Mouse (Mus musculus) intestine, embryonic 16.5 days (tissue): ENCODE measurements around the gene 1110051M20Rik. TPM values are rescaled to one million over a fixed set of nuclear protein-coding genes. Genes with fewer than 3 reads are reported as not detected.
A peak's percentile ranks its signal among the peaks of the same experiment; 100 is the strongest.

Experiments
- ATAC-seq: fragments of 200-750 bp; cut with Nextera tagmentation; 2 replicates; pipeline ENCODE4 v1.8.0; 2017; ENCODE audit warnings: moderate TSS enrichment, moderate library complexity
- H3K27ac ChIP-seq: fragments of 300-500 bp; sonication (generic); 2 replicates; pipeline ENCODE4 v1.5.1; 2014; ENCODE audit warnings: mild to moderate bottlenecking, low read length
- H3K27me3 ChIP-seq: fragments of 300-500 bp; sonication (generic); replicated peaks from 2 replicates; pipeline ENCODE4 v1.6.1; 2014; ENCODE audit warnings: low read length, control low read depth, mixed read lengths; ENCODE audit not compliant: control insufficient read depth, insufficient read depth
- H3K36me3 ChIP-seq: fragments of 300-500 bp; sonication (generic); 2 replicates; pipeline ENCODE4 v1.6.1; 2014; ENCODE audit warnings: low read length, control low read depth; ENCODE audit not compliant: control insufficient read depth, insufficient read depth
- H3K4me1 ChIP-seq: fragments of 300-500 bp; sonication (generic); 2 replicates; pipeline ENCODE4 v1.6.1; 2014; ENCODE audit warnings: low read length, control low read depth, mixed read lengths; ENCODE audit not compliant: control insufficient read depth, insufficient read depth
- H3K4me2 ChIP-seq: fragments of 300-500 bp; sonication (generic); 2 replicates; pipeline ENCODE4 v1.6.1; 2014; ENCODE audit warnings: low read depth, low read length, control low read depth
- H3K4me3 ChIP-seq: fragments of 300-500 bp; sonication (generic); 2 replicates; pipeline ENCODE4 v1.5.1; 2014; ENCODE audit warnings: mild to moderate bottlenecking, low read length
- H3K9ac ChIP-seq: fragments of 300-500 bp; sonication (generic); 2 replicates; pipeline ENCODE4 v1.6.1; 2014; ENCODE audit warnings: low read depth, low read length
- H3K9me3 ChIP-seq: fragments of 300-500 bp; sonication (generic); 2 replicates; pipeline ENCODE4 v1.6.1; 2016; ENCODE audit warnings: low read length, control low read depth; ENCODE audit not compliant: control insufficient read depth
- WGBS: fragments of 180-500 bp; shearing (Covaris S2); extraction: QIAGEN DNeasy Blood & Tissue Kit; methylation state at CpG from one replicate; pipeline ENCODE4 v1.1.7; 2014; 5-methylcytosine and 5-hydroxymethylcytosine counted together
- polyA plus RNA-seq: library from polyadenylated mRNA; unstranded; fragments of >200 nt; fragmentation: Nextera tagmentation; extraction: Ambion mirVana; gene quantifications from 2 replicates; pipeline ENCODE4 v1.2.1, GENCODE M21; 2015

1110051M20Rik gene
- polyA plus RNA-seq, 1 experiment from 2014 or later = 36.0 TPM

DNA sequence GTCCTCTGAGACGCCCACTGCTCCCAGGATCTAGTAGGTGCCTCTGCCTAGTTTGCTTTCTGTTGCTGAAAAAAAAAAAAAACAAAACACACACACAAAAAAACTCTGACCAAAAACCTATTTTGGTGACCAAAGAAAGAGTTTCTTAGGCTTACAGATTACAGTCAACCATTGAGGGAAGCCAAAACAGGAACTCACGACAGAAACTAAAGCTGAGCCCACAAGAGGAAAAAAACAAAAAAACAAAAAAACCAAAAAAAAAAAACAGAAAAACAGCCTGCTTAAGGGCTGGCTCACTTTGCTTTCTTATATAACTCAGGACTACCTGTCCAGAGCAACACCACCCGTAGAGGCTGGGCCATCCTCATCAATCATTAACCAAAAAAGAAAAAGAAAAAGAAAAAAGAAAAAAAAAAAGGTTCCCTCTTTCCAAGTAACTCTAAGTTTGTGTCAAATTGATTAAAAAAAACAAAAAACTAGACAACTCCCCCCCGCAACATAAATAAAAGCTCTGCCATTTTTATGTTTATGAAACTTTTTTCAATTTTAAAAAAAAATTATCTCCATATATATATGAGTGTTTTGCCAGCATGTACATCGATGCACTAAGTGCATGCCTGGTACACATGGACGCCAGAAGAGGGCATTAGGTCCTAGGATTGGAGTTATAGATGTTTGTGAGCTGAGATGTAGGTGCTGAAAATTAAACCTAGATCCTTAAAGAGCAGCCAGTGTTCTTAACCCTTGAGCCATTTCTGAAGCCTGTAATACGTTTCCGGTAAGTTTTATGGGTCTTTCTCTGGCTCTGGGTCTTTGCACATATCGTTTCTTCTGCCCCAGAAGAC lies 8.9 kb upstream of the 1110051M20Rik start:
- Histone ChIP-seq H3K9ac (no peak overlapping the region), H3K27me3 (no peaks in the 10 kb centered on the region), H3K9me3 (no peaks in the 10 kb centered on the region), H3K36me3 (no peaks in the 10 kb centered on the region), H3K4me3 (no peak overlapping the region), H3K27ac (peak overlapping the region; percentile 81), H3K4me1 (peaks cover 12% of the 10 kb centered on the region), H3K4me2 (peak overlapping the region; percentile 44)
- WGBS = 57% methylated on average over 9 of the region's 9 CpGs
- no peak for ATAC-seq

DNA sequence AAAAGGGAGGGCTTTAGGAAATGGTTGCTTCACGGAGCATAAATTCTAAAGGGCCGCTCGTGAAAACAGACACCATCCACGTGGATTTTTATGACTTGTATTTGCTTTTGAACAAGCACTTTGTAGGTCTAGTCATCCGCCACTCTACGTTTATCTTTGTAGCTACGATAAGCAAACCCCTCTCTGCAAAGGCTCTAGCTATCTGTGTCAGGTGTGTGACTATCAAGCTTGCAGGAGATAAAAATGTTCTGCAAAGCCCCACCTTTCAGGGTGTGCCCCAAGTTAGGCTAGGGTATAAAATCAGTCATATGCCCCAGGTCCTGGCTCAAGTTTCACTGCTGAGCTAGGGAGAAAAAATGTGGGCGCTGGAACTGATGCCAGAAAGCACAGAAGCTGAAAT lies 8.2 kb upstream of the 1110051M20Rik start:
- ATAC-seq = peak; percentile 85
- H3K27me3 ChIP-seq = no peaks in the 10 kb centered on the region
- H3K9me3 ChIP-seq = no peaks in the 10 kb centered on the region
- H3K4me2 ChIP-seq = peak overlapping the region; percentile 47
- peaks cover 12% of the 10 kb centered on the region for H3K4me1 ChIP-seq
- H3K36me3 ChIP-seq = no peaks in the 10 kb centered on the region
- H3K9ac ChIP-seq = peak overlapping the region; percentile 43; the same call in 1 of the 2 replicates
- peak overlapping the region; percentile 81 for H3K27ac ChIP-seq
- H3K4me3 ChIP-seq = peak overlapping the region; percentile 27
- 24% methylated on average over 8 of the region's 8 CpGs for WGBS

DNA sequence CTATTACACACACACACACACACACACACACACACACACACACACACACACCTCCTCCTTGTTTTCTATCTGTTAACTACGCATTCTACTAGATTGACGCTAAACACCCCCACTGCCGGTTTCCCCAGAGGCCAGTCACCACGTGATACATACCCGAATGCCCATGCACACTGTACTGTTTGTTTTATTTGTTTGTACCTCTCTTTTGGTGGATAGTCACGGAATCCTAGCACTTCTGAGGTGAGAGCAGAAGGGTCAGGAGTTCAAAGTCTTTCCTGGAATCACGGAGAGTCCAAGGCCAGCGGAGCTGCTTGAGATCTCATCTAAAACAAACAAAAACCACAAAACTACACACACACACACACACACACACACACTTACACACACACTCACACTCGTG lies 5.8 kb upstream of the 1110051M20Rik start:
- H3K9ac ChIP-seq = no peak overlapping the region
- H3K9me3 ChIP-seq = no peaks in the 10 kb centered on the region
- H3K4me2 ChIP-seq = no peak overlapping the region
- H3K27ac ChIP-seq = peak overlapping the region; percentile 57; the same call in 1 of the 2 replicates
- peak; percentile 19 for ATAC-seq
- H3K4me3 ChIP-seq = no peak overlapping the region
- 43% methylated on average over 9 of the region's 9 CpGs for WGBS
- no peaks in the 10 kb centered on the region for H3K27me3 ChIP-seq
- peaks cover 6% of the 10 kb centered on the region for H3K4me1 ChIP-seq
- no peaks in the 10 kb centered on the region for H3K36me3 ChIP-seq

DNA sequence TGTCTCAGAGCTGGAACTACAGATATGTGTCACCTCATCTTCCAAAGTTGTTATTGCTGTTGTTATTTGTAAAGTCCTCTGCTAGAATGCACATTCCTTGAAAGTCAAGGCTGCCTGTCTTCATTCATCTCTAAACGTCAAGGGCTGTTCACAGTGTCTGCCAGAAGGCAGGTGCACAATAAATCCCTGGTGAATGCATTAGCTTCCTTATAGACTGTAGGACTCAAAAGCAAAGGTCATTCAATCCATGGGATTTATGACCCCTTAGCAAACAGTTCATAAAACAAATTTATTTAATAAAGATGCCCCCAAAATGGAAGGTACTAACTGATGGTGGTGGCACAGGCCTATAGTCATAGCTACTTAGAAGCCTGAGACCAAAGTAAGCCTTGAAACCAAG lies 5.2 kb upstream of the 1110051M20Rik start:
- Histone ChIP-seq H3K9ac (no peak overlapping the region), H3K27ac (peak overlapping the region; percentile 57), H3K4me3 (no peak overlapping the region), H3K4me1 (peaks cover 6% of the 10 kb centered on the region), H3K9me3 (no peaks in the 10 kb centered on the region), H3K27me3 (no peaks in the 10 kb centered on the region), H3K36me3 (no peaks in the 10 kb centered on the region), H3K4me2 (no peak overlapping the region)
- peak; percentile 62 for ATAC-seq
- WGBS = 57% methylated on average over 1 of the region's 1 CpGs

GRCm38 (mm10) chr2:91442241-91442640 lies 2.3 kb downstream of the 1110051M20Rik start:
- 34% methylated on average over 1 of the region's 1 CpGs for WGBS
- no peaks in the 10 kb centered on the region for H3K9me3 ChIP-seq
- no peak overlapping the region for H3K27ac ChIP-seq
- H3K4me2 ChIP-seq = no peak overlapping the region
- no peak overlapping the region for H3K4me3 ChIP-seq
- H3K9ac ChIP-seq = no peak overlapping the region
- no peak for ATAC-seq
- H3K27me3 ChIP-seq = no peaks in the 10 kb centered on the region
- H3K36me3 ChIP-seq = no peaks in the 10 kb centered on the region
- H3K4me1 ChIP-seq = 0 out of 2 replicates have a peak, but pooled peaks cover 3% of the 10 kb centered on the region

DNA sequence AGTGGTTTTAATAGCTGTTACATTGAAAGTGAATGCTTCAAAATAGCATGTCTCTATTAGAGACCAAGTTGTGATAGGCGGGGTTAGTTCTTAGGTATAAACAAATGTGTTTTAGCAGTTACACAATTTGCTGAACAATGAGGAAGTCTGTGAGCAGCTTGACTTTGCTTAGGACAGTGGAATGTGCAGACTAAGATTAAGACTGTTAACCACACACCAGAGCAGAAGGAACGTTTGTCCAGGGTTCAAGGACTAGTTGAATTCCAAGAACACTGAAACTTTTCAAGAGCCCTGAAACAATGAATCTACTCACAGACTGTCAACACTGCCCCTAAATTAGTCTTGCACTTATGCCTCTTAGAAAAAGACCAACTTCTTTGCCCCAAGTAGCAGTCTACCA lies 2.8 kb downstream of the 1110051M20Rik start:
- Histone ChIP-seq H3K4me2 (no peak overlapping the region), H3K27ac (no peak overlapping the region), H3K36me3 (no peaks in the 10 kb centered on the region), H3K27me3 (no peaks in the 10 kb centered on the region), H3K9me3 (no peaks in the 10 kb centered on the region), H3K4me3 (no peak overlapping the region), H3K4me1 (0 out of 2 replicates have a peak, but pooled peaks cover 3% of the 10 kb centered on the region), H3K9ac (no peak overlapping the region)
- no peak for ATAC-seq
- WGBS = 51% methylated on average over 2 of the region's 2 CpGs

DNA sequence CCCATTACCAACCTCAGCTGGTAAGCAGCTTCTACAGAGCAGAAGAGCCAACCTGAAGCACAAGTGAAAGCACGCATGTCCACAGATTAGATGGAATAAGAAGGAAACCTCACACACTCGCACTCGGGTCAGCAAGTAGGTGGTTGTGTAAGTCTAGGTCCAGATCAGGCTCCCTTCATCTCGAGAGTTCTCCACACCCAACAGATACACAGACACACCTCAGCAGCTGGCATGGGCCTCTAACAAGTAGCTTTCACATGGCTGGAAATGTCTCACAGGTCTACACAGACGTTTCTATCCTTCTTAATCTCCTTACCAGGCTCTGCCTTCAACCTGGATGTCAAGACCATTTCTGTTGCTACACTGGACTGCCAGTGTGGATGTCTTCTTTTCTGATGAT lies 3.8 kb downstream of the 1110051M20Rik start:
- no peaks in the 10 kb centered on the region for H3K27me3 ChIP-seq
- WGBS = 80% methylated on average over 5 of the region's 5 CpGs

DNA sequence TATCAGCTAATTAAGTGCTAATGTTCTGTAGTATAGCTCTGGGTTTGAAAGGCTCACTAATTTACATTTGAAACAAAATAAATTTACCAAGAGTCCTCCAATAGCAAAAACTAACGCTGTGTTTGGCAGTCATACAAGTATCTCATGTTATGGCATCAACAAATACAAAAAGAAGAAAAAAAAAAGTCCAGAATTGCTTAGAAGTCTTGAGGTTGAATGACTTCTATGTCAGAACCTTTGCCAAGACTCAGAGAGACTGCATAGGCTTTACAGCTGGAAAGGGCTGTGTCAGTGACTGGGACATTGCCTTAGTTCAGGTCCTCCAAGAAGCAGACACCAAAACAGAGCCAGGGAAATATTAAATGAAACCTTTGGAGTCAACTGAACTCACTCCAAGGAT lies 4.6 kb downstream of the 1110051M20Rik start:
- Histone ChIP-seq H3K9me3 (no peaks in the 10 kb centered on the region), H3K4me1 (0 out of 2 replicates have a peak, but pooled peaks cover 3% of the 10 kb centered on the region), H3K9ac (no peak overlapping the region), H3K4me2 (no peak overlapping the region), H3K27me3 (no peaks in the 10 kb centered on the region), H3K27ac (no peak overlapping the region), H3K4me3 (no peak overlapping the region), H3K36me3 (no peaks in the 10 kb centered on the region)
- no peak for ATAC-seq
- 56% methylated on average over 1 of the region's 1 CpGs for WGBS

More for the DNA sequence above, 3.8 kb downstream of the 1110051M20Rik start:
- Histone ChIP-seq H3K4me1 (0 out of 2 replicates have a peak, but pooled peaks cover 3% of the 10 kb centered on the region), H3K4me3 (no peak overlapping the region), H3K4me2 (no peak overlapping the region), H3K36me3 (no peaks in the 10 kb centered on the region), H3K27ac (no peak overlapping the region), H3K9me3 (no peaks in the 10 kb centered on the region), H3K9ac (no peak overlapping the region)
- ATAC-seq = no peak

- Histone ChIP-seq H3K36me3 (no peaks in the 10 kb centered on the region), H3K4me2 (no peak overlapping the region), H3K4me3 (no peak overlapping the region), H3K4me1 (0 out of 2 replicates have a peak, but pooled peaks cover 3% of the 10 kb centered on the region), H3K9me3 (no peaks in the 10 kb centered on the region), H3K9ac (no peak overlapping the region), H3K27me3 (no peaks in the 10 kb centered on the region), H3K27ac (no peak overlapping the region)
- 84% methylated on average over 10 of the region's 10 CpGs for WGBS
- no peak for ATAC-seq
Observed at GRCm38 (mm10) chr2:91439271-91439670, 5.2 kb downstream of the 1110051M20Rik start.
